Mouse (Mus musculus): ENCODE measurements around the gene Cpa2. TPM values are rescaled to one million over a fixed set of nuclear protein-coding genes. Genes with fewer than 3 reads are reported as not detected.

Cpa2 gene
- total and polyA plus RNA-seq, 2 experiments from 2014 or later: 6.2 to 13.0 TPM

DNA sequence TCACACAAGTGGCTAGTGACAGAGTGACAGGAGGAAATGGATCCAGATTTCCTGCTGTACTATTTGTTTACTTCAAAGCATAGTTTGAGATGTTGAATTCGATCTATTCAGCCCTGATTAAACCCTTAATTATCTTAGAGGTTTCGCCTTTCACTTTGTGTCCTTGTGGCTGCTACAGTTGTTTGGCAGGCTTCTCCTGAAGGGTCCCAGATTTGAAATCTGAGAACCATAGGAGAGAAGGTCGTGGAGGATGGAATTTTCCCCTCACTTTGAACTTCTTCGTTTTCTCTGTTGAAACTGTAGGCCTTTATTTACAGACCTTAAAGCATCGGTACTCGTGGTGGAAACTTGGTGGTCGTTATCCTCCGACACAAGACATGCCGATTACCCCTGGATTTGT lies 27.1 kb upstream of the Cpa2 start:
- WGBS: 24% methylated on average over 9 of the region's 9 CpGs
- 0 out of 2 replicates have a peak, but pooled peaks cover 4% of the 10 kb centered on the region for H3K4me1 ChIP-seq (ENCODE audit: insufficient read depth, low read length)
- no peak overlapping the region for H3K4me2 ChIP-seq (ENCODE audit: low read depth, low read length, poor library complexity, severe bottlenecking)
- no peak for TF ChIP-seq CTCF (IDR thresholded peaks at IDR 0.05)
- H3K36me3 ChIP-seq (ENCODE audit: insufficient read depth, low read length): no peaks in the 10 kb centered on the region
- no peak for DNase-seq (ENCODE audit: low spot score)
- H3K27me3 ChIP-seq (ENCODE audit: insufficient read depth, low read length): no peaks in the 10 kb centered on the region
- H3K27ac ChIP-seq (ENCODE audit: low read depth, low read length): no peak overlapping the region
- H3K9me3 ChIP-seq (ENCODE audit: low read length): no peaks in the 10 kb centered on the region
- ATAC-seq (ENCODE audit: low FRiP score): no peak
- H3K4me3 ChIP-seq (ENCODE audit: low read depth, low read length): no peak overlapping the region
- H3K9ac ChIP-seq (replicated peaks; ENCODE audit: low read length, poor library complexity, severe bottlenecking): no peak overlapping the region

DNA sequence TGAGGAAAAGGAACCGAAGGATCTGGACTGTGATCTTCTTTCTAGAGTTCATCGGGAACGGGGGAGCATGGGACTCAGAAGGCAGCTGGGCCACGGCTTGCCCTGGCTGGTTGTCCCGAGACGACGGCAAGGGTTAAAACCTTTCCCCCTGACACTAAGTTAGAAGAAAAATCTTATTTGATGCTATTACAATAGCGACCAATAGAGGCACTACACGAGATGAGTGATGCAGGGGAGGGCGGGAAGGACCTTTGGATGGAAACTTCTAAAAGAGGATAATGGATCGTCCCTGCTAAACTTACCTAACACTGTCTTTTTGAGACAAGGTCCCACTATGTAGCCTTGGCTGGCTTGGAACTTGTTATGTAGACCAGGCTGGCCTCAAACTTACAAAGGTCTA lies 21.0 kb upstream of the Cpa2 start:
- DNase-seq (ENCODE audit: low spot score) (no peak), ATAC-seq (ENCODE audit: low FRiP score) (no peak)
- Histone ChIP-seq H3K4me2 (ENCODE audit: low read depth, low read length, poor library complexity, severe bottlenecking) (no peak overlapping the region), H3K4me3 (ENCODE audit: low read depth, low read length) (no peak overlapping the region), H3K27me3 (ENCODE audit: insufficient read depth, low read length) (no peaks in the 10 kb centered on the region), H3K9me3 (ENCODE audit: low read length) (no peaks in the 10 kb centered on the region), H3K4me1 (ENCODE audit: insufficient read depth, low read length) (no peaks in the 10 kb centered on the region), H3K9ac (replicated peaks; ENCODE audit: low read length, poor library complexity, severe bottlenecking) (no peak overlapping the region), H3K36me3 (ENCODE audit: insufficient read depth, low read length) (no peaks in the 10 kb centered on the region), H3K27ac (ENCODE audit: low read depth, low read length) (no peak overlapping the region)
- TF ChIP-seq CTCF (IDR thresholded peaks at IDR 0.05): no peak
- 63% methylated on average over 11 of the region's 11 CpGs for WGBS

- H3K27me3 ChIP-seq (ENCODE audit: insufficient read depth, low read length): no peaks in the 10 kb centered on the region
- no peaks in the 10 kb centered on the region for H3K36me3 ChIP-seq (ENCODE audit: insufficient read depth, low read length)
- WGBS: 56% methylated on average over 7 of the region's 7 CpGs
- H3K27ac ChIP-seq (ENCODE audit: low read depth, low read length): no peak overlapping the region
- no peaks in the 10 kb centered on the region for H3K9me3 ChIP-seq (ENCODE audit: low read length)
- DNase-seq (ENCODE audit: low spot score): no peak
- ATAC-seq (ENCODE audit: low FRiP score): no peak
- no peak overlapping the region for H3K9ac ChIP-seq (replicated peaks; ENCODE audit: low read length, poor library complexity, severe bottlenecking)
- H3K4me1 ChIP-seq (ENCODE audit: insufficient read depth, low read length): peaks cover 2% of the 10 kb centered on the region; the same call in 1 of the 2 replicates
- H3K4me3 ChIP-seq (ENCODE audit: low read depth, low read length): no peak overlapping the region
- no peak overlapping the region for H3K4me2 ChIP-seq (ENCODE audit: low read depth, low read length, poor library complexity, severe bottlenecking)
- TF ChIP-seq CTCF (IDR thresholded peaks at IDR 0.05): no peak
These were observed 15.7 kb upstream of the Cpa2 start for GRCm38 (mm10) chr6:30525456-30526332.

DNA sequence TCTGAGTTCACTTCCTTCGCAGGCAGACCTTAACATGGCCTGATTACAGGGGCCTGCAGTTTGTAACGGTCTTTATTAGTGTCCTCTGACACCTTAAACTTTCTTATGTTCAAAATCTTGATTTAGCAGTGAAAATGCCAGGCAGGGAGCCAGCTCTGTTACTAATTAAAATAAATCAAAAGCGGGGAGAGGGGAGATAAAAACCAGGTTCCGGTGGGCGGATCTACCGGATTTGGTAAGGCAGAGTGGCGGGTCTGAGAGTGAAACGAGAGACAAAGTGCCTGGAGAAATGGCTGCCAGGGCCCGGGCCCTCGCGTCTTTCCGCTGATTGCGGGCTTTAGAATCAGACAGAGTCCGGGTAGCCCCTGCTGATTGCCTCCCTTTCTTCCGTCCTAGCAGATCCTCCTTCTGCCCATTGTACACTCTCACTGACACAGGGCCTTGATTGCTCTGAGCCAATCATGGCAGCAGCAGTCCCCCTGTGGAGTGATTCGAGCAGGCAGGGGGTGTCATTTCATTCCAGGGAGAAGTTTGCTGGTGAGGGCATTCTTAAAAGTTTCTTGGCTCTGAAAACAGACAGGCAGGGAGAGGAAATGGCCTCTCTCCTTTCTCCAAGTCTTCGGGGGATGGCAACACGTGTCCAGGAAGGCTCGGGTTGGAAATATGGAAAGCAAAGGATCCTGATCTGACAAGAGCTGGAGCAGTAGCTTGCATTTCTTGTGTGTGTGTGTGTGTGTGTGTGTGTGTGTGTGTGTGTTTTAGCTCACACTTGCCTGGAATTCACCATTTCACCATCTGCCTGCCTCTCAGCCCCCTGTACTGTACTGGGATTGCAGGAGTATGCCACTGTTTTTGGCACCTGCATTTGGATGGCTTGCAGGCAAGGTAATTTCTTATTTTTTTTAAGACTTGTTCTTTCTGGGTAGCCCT lies 14.5 kb upstream of the Cpa2 start:
- Histone ChIP-seq H3K4me1 (ENCODE audit: insufficient read depth, low read length) (peaks cover 2% of the 10 kb centered on the region; the same call in 1 of the 2 replicates), H3K4me2 (ENCODE audit: low read depth, low read length, poor library complexity, severe bottlenecking) (peak overlapping the region; percentile 34), H3K9ac (replicated peaks; ENCODE audit: low read length, poor library complexity, severe bottlenecking) (no peak overlapping the region), H3K36me3 (ENCODE audit: insufficient read depth, low read length) (no peaks in the 10 kb centered on the region), H3K27me3 (ENCODE audit: insufficient read depth, low read length) (no peaks in the 10 kb centered on the region), H3K9me3 (ENCODE audit: low read length) (no peaks in the 10 kb centered on the region), H3K27ac (ENCODE audit: low read depth, low read length) (peak overlapping the region; percentile 4; the same call in 1 of the 2 replicates), H3K4me3 (ENCODE audit: low read depth, low read length) (no peak overlapping the region)
- TF ChIP-seq CTCF (IDR thresholded peaks at IDR 0.05): peak; percentile 8; the same call in 1 of the 2 replicates
- 12% methylated on average over 19 of the region's 19 CpGs for WGBS
- ATAC-seq (ENCODE audit: low FRiP score): no peak
- peak; percentile 31 for DNase-seq (ENCODE audit: low spot score)

- H3K27me3 ChIP-seq (ENCODE audit: insufficient read depth, low read length): no peaks in the 10 kb centered on the region
- no peaks in the 10 kb centered on the region for H3K36me3 ChIP-seq (ENCODE audit: insufficient read depth, low read length)
- DNase-seq (ENCODE audit: low spot score) (no peak), ATAC-seq (ENCODE audit: low FRiP score) (no peak)
- peaks cover 2% of the 10 kb centered on the region; the same call in 1 of the 2 replicates for H3K4me1 ChIP-seq (ENCODE audit: insufficient read depth, low read length)
- 70% methylated on average over 6 of the region's 6 CpGs for WGBS
- TF ChIP-seq CTCF (IDR thresholded peaks at IDR 0.05): no peak
- H3K9ac ChIP-seq (replicated peaks; ENCODE audit: low read length, poor library complexity, severe bottlenecking): no peak overlapping the region
- H3K9me3 ChIP-seq (ENCODE audit: low read length): no peaks in the 10 kb centered on the region
- no peak overlapping the region for H3K4me3 ChIP-seq (ENCODE audit: low read depth, low read length)
- no peak overlapping the region for H3K27ac ChIP-seq (ENCODE audit: low read depth, low read length)
- H3K4me2 ChIP-seq (ENCODE audit: low read depth, low read length, poor library complexity, severe bottlenecking): no peak overlapping the region
These were observed 12.6 kb upstream of the Cpa2 start for GRCm38 (mm10) chr6:30528800-30529199.

Data from midbrain, postnatal 0 days (tissue).